Mouse (Mus musculus): ENCODE measurements at regions not wholly inside any gene's neighbourhood (a gene's known extent, or its start where the extent isn't known, plus 50 kb on each side); places are given as distances from the start of the nearest gene placed in this dataset.

- Histone ChIP-seq H3K4me1 (replicated peaks; ENCODE audit: control insufficient read depth, insufficient read depth, low read length) (no peaks in the 10 kb centered on the region), H3K4me2 (replicated peaks; ENCODE audit: low read depth) (no peak overlapping the region), H3K36me3 (ENCODE audit: control insufficient read depth, insufficient read depth) (no peaks in the 10 kb centered on the region), H3K27me3 (replicated peaks; ENCODE audit: control insufficient read depth, insufficient read depth, low read length) (no peaks in the 10 kb centered on the region), H3K9me3 (ENCODE audit: control insufficient read depth) (no peaks in the 10 kb centered on the region), H3K4me3 (ENCODE audit: low read depth, low read length) (no peak overlapping the region), H3K27ac (ENCODE audit: low read depth, low read length) (no peak overlapping the region), H3K9ac (ENCODE audit: low read depth, low read length) (no peak overlapping the region)
- 89% methylated on average over 3 of the region's 3 CpGs for WGBS
- no peak for TF ChIP-seq CTCF (IDR thresholded peaks at IDR 0.05; ENCODE audit: low read depth)
- no peak for ATAC-seq
These were observed 529.7 kb downstream of the 1810013L24Rik start for GRCm38 (mm10) chr16:9359399-9360135.

GRCm38 (mm10) chr16:9360741-9361255 lies 530.9 kb downstream of the 1810013L24Rik start:
- no peak for ATAC-seq
- no peak overlapping the region for H3K4me3 ChIP-seq (ENCODE audit: low read depth, low read length)
- no peaks in the 10 kb centered on the region for H3K36me3 ChIP-seq (ENCODE audit: control insufficient read depth, insufficient read depth)
- H3K27me3 ChIP-seq (replicated peaks; ENCODE audit: control insufficient read depth, insufficient read depth, low read length), result no peaks in the 10 kb centered on the region
- no peak overlapping the region for H3K27ac ChIP-seq (ENCODE audit: low read depth, low read length)
- H3K9ac ChIP-seq (ENCODE audit: low read depth, low read length), result no peak overlapping the region
- no peaks in the 10 kb centered on the region for H3K4me1 ChIP-seq (replicated peaks; ENCODE audit: control insufficient read depth, insufficient read depth, low read length)
- no peak for TF ChIP-seq CTCF (IDR thresholded peaks at IDR 0.05; ENCODE audit: low read depth)
- 72% methylated on average over 3 of the region's 3 CpGs for WGBS
- H3K9me3 ChIP-seq (ENCODE audit: control insufficient read depth), result no peaks in the 10 kb centered on the region
- H3K4me2 ChIP-seq (replicated peaks; ENCODE audit: low read depth), result no peak overlapping the region

GRCm38 (mm10) chr16:9362116-9362515 lies 532.2 kb downstream of the 1810013L24Rik start:
- H3K9ac ChIP-seq (ENCODE audit: low read depth, low read length), result no peak overlapping the region
- H3K27ac ChIP-seq (ENCODE audit: low read depth, low read length), result no peak overlapping the region
- ATAC-seq, result no peak
- no peak overlapping the region for H3K4me3 ChIP-seq (ENCODE audit: low read depth, low read length)
- H3K27me3 ChIP-seq (replicated peaks; ENCODE audit: control insufficient read depth, insufficient read depth, low read length), result no peaks in the 10 kb centered on the region
- WGBS, result 51% methylated on average over 11 of the region's 11 CpGs
- TF ChIP-seq CTCF (IDR thresholded peaks at IDR 0.05; ENCODE audit: low read depth), result no peak
- H3K4me2 ChIP-seq (replicated peaks; ENCODE audit: low read depth), result no peak overlapping the region
- H3K4me1 ChIP-seq (replicated peaks; ENCODE audit: control insufficient read depth, insufficient read depth, low read length), result no peaks in the 10 kb centered on the region
- H3K36me3 ChIP-seq (ENCODE audit: control insufficient read depth, insufficient read depth), result no peaks in the 10 kb centered on the region
- H3K9me3 ChIP-seq (ENCODE audit: control insufficient read depth), result no peaks in the 10 kb centered on the region

- no peak for ATAC-seq
- Histone ChIP-seq H3K27me3 (replicated peaks; ENCODE audit: control insufficient read depth, insufficient read depth, low read length) (no peaks in the 10 kb centered on the region), H3K9ac (ENCODE audit: low read depth, low read length) (no peak overlapping the region), H3K4me2 (replicated peaks; ENCODE audit: low read depth) (no peak overlapping the region), H3K9me3 (ENCODE audit: control insufficient read depth) (no peaks in the 10 kb centered on the region), H3K27ac (ENCODE audit: low read depth, low read length) (no peak overlapping the region), H3K4me1 (replicated peaks; ENCODE audit: control insufficient read depth, insufficient read depth, low read length) (no peaks in the 10 kb centered on the region), H3K4me3 (ENCODE audit: low read depth, low read length) (no peak overlapping the region), H3K36me3 (ENCODE audit: control insufficient read depth, insufficient read depth) (no peaks in the 10 kb centered on the region)
- no peak for TF ChIP-seq CTCF (IDR thresholded peaks at IDR 0.05; ENCODE audit: low read depth)
- 48% methylated on average over 2 of the region's 2 CpGs for WGBS
These were observed 534.2 kb downstream of the 1810013L24Rik start for GRCm38 (mm10) chr16:9364105-9364504.

GRCm38 (mm10) chr16:9390986-9391385 lies 561.1 kb downstream of the 1810013L24Rik start:
- H3K4me3 ChIP-seq (ENCODE audit: low read depth, low read length), result no peak overlapping the region
- 67% methylated on average over 1 of the region's 1 CpGs for WGBS
- no peak overlapping the region for H3K9ac ChIP-seq (ENCODE audit: low read depth, low read length)

GRCm38 (mm10) chr16:9404736-9405135 lies 574.8 kb downstream of the 1810013L24Rik start:
- Histone ChIP-seq H3K4me1 (replicated peaks; ENCODE audit: control insufficient read depth, insufficient read depth, low read length) (no peaks in the 10 kb centered on the region), H3K4me2 (replicated peaks; ENCODE audit: low read depth) (no peak overlapping the region), H3K27ac (ENCODE audit: low read depth, low read length) (no peak overlapping the region), H3K9ac (ENCODE audit: low read depth, low read length) (no peak overlapping the region), H3K9me3 (ENCODE audit: control insufficient read depth) (no peaks in the 10 kb centered on the region), H3K27me3 (replicated peaks; ENCODE audit: control insufficient read depth, insufficient read depth, low read length) (no peaks in the 10 kb centered on the region), H3K36me3 (ENCODE audit: control insufficient read depth, insufficient read depth) (no peaks in the 10 kb centered on the region), H3K4me3 (ENCODE audit: low read depth, low read length) (no peak overlapping the region)
- 79% methylated on average over 5 of the region's 5 CpGs for WGBS
- no peak for TF ChIP-seq CTCF (IDR thresholded peaks at IDR 0.05; ENCODE audit: low read depth)
- no peak for ATAC-seq

More at GRCm38 (mm10) chr16:9390986-9391385, 561.1 kb downstream of the 1810013L24Rik start:
- ATAC-seq, result no peak
- H3K4me1 ChIP-seq (replicated peaks; ENCODE audit: control insufficient read depth, insufficient read depth, low read length), result no peaks in the 10 kb centered on the region
- H3K27ac ChIP-seq (ENCODE audit: low read depth, low read length), result no peak overlapping the region
- no peaks in the 10 kb centered on the region for H3K27me3 ChIP-seq (replicated peaks; ENCODE audit: control insufficient read depth, insufficient read depth, low read length)
- H3K4me2 ChIP-seq (replicated peaks; ENCODE audit: low read depth), result no peak overlapping the region
- H3K9me3 ChIP-seq (ENCODE audit: control insufficient read depth), result no peaks in the 10 kb centered on the region
- H3K36me3 ChIP-seq (ENCODE audit: control insufficient read depth, insufficient read depth), result no peaks in the 10 kb centered on the region
- TF ChIP-seq CTCF (IDR thresholded peaks at IDR 0.05; ENCODE audit: low read depth), result no peak

All from intestine, postnatal 0 days (tissue).